Comparison of ENCODE assay signal across 8 mouse cellular contexts in the genomic region with DNA sequence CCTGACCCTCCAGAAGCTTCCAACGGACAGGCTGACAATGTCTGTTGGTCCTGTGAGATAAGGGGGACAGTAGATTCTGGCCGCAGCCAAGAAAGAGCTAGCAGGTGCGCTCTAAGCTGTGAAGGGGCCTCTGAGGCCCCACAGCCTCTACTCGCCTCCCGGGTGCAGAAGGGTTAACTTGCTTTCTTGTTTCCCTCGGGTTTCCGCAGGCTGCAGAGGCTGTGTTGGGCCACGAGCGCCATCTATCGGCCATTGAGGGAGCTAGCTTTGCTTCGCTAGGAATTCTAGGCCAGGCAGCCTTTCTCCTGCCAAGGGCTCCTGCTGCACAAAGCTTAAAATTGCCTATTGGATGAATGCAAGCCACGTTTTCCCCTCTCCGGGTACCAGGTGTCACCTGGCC. TPM values are rescaled to one million over a fixed set of nuclear protein-coding genes. Genes with fewer than 3 reads are reported as not detected.
A peak's percentile ranks its signal among the peaks of the same experiment; 100 is the strongest.
DNase-seq lines count a peak whose midpoint lies in the region; ATAC-seq and TF ChIP-seq lines count a peak whose summit lies in the region.

No protein-coding gene starts in this region.

- H3K27ac ChIP-seq in bone marrow macrophage, adult 2 months (ENCODE audit: insufficient read depth, low read depth, low read length): no peak overlapping the region
- H3K27ac ChIP-seq in heart, embryonic 11.5 days (ENCODE audit: low read depth, low read length): no peak overlapping the region
- no peak overlapping the region for H3K27ac ChIP-seq in liver, embryonic 11.5 days (ENCODE audit: low read depth, low read length)

- peak; percentile 61 for ATAC-seq in erythroblast, adult 5-6 weeks (replicated peaks; ENCODE audit: low FRiP score, poor library complexity, severe bottlenecking)
- ATAC-seq in heart, embryonic 11.5 days (replicated peaks; ENCODE audit: insufficient number of reproducible peaks, low FRiP score, low TSS enrichment): no peak
- peak; percentile 52 for ATAC-seq in liver, embryonic 11.5 days (replicated peaks; ENCODE audit: low FRiP score)

- 2% methylated on average over 13 of the region's 13 CpGs for WGBS in heart, embryonic 11.5 days (ENCODE audit: insufficient replicate concordance)
- WGBS in liver, embryonic 11.5 days: 0% methylated on average over 13 of the region's 13 CpGs

- 0 out of 2 replicates have a peak overlapping the region, but pooled peaks have one; percentile 46 for H3K9ac ChIP-seq in heart, embryonic 11.5 days (ENCODE audit: low read depth, low read length)
- H3K9ac ChIP-seq in liver, embryonic 11.5 days (ENCODE audit: low read depth, low read length): no peak overlapping the region

- peak; percentile 55; the same call in 1 of the 2 replicates for TF ChIP-seq CTCF in bone marrow macrophage, adult 2 months (IDR thresholded peaks at IDR 0.05; ENCODE audit: low read depth, low read length)

- peak overlapping the region; percentile 36 for H3K4me2 ChIP-seq in heart, embryonic 11.5 days
- H3K4me2 ChIP-seq in liver, embryonic 11.5 days: peak overlapping the region; percentile 40; the same call in 1 of the 2 replicates

- H3K36me3 ChIP-seq in heart, embryonic 11.5 days (ENCODE audit: control insufficient read depth, insufficient read depth, low read length): no peaks in the 10 kb centered on the region
- H3K36me3 ChIP-seq in liver, embryonic 11.5 days (ENCODE audit: control insufficient read depth, insufficient read depth, low read length): no peaks in the 10 kb centered on the region
- H3K36me3 ChIP-seq in splenic B cell, adult 2 months (ENCODE audit: control insufficient read depth, insufficient read depth, low read length, poor library complexity, severe bottlenecking): 0 out of 2 replicates have a peak, but pooled peaks cover 1% of the 10 kb centered on the region

- H3K4me1 ChIP-seq in bone marrow macrophage, adult 2 months (ENCODE audit: control insufficient read depth, insufficient read depth, low read length): peaks cover 16% of the 10 kb centered on the region
- peaks cover 23% of the 10 kb centered on the region for H3K4me1 ChIP-seq in heart, embryonic 11.5 days (ENCODE audit: control insufficient read depth, insufficient read depth, low read length)
- H3K4me1 ChIP-seq in liver, embryonic 11.5 days (replicated peaks; ENCODE audit: control insufficient read depth, insufficient read depth, low read length): peaks cover 33% of the 10 kb centered on the region

- no peak for TF ChIP-seq POLR2A in bone marrow macrophage, adult 2 months (IDR thresholded peaks at IDR 0.05; ENCODE audit: borderline replicate concordance, low read depth, low read length)

- no peak overlapping the region for H3K4me3 ChIP-seq in bone marrow macrophage, adult 2 months (ENCODE audit: insufficient read depth, low read length)
- H3K4me3 ChIP-seq in heart, embryonic 11.5 days (ENCODE audit: low read depth, low read length): no peak overlapping the region
- no peak overlapping the region for H3K4me3 ChIP-seq in liver, embryonic 11.5 days (ENCODE audit: low read depth, low read length)

- peak; percentile 87 for DNase-seq in A20 (ENCODE audit: low read depth, low spot score)
- peak; percentile 95 for DNase-seq in kidney, postnatal 10 days
- peak; percentile 84 for DNase-seq in liver, embryonic 11.5 days (ENCODE audit: low spot score)
- DNase-seq in natural killer cell, adult 2 months (ENCODE audit: low spot score in 2 of 2): peak; percentile 75 to 84
- peak; percentile 87 for DNase-seq in splenic B cell, adult 2 months (ENCODE audit: low read depth, low spot score)

- H3K27me3 ChIP-seq in heart, embryonic 11.5 days (ENCODE audit: control insufficient read depth, insufficient read depth, low read length): peaks cover 51% of the 10 kb centered on the region
- H3K27me3 ChIP-seq in liver, embryonic 11.5 days (replicated peaks; ENCODE audit: control insufficient read depth, insufficient read depth, low read length): peaks cover 47% of the 10 kb centered on the region
- no peaks in the 10 kb centered on the region for H3K27me3 ChIP-seq in splenic B cell, adult 2 months (ENCODE audit: control insufficient read depth, insufficient read depth, low read length, poor library complexity, severe bottlenecking)

- H3K9me3 ChIP-seq in heart, embryonic 11.5 days (replicated peaks; ENCODE audit: control insufficient read depth, low read length): no peaks in the 10 kb centered on the region
- H3K9me3 ChIP-seq in liver, embryonic 11.5 days (ENCODE audit: control insufficient read depth, low read length): no peaks in the 10 kb centered on the region

RNA-seq across cellular contexts. Expression of a gene that starts 1.5 kb away (rescaled TPM):
- polyA plus RNA-seq in bone marrow macrophage, adult 2 months (2012; ENCODE audit: insufficient read depth, insufficient read length, missing spikeins): 6.7 and 7.4 TPM in 2 replicates
- total RNA-seq in erythroblast, adult 5-6 weeks (2015; ENCODE audit: low replicate concordance): 1.5 TPM in 1 of 2 replicates, not detected in the other
- 0.70 and 1.0 TPM in 2 replicates for total RNA-seq in erythroblast, adult 5-6 weeks (2017; ENCODE audit: low replicate concordance)
- 14.7 and 17.7 TPM in 2 replicates for polyA plus RNA-seq in heart, embryonic 11.5 days (2014; fragmentation: Nextera tagmentation; extraction: Ambion mirVana)
- 12.8 and 13.3 TPM in 2 replicates for polyA plus RNA-seq in liver, embryonic 11.5 days (2014; fragmentation: Nextera tagmentation; extraction: Ambion mirVana)
